Mouse (Mus musculus): ENCODE data around the gene Pcyt2.

GRCm38 (mm10) chr11:120641255-120641654 is 23.5 kb upstream of the Pcyt2 start:
- TF ChIP-seq USF1 (IDR thresholded peaks at IDR 0.05; ENCODE audit: low read depth) (no peak), MAX (IDR thresholded peaks at IDR 0.05; ENCODE audit: low read depth) (no peak), POLR2A (IDR thresholded peaks at IDR 0.05; ENCODE audit: insufficient read length, low read depth) (no peak), TCF12 (IDR thresholded peaks at IDR 0.05; ENCODE audit: insufficient read depth, poor library complexity, severe bottlenecking) (no peak), SRF (IDR thresholded peaks at IDR 0.05; ENCODE audit: control insufficient read depth, insufficient read length, low read depth) (no peak), E2F4 (IDR thresholded peaks at IDR 0.05; ENCODE audit: insufficient read depth) (no peak), POLR2AphosphoS2 (IDR thresholded peaks at IDR 0.05; ENCODE audit: insufficient read length, low read depth) (no peak), MYOG (IDR thresholded peaks at IDR 0.05; ENCODE audit: control insufficient read depth in 1 of 3, insufficient read depth in 1 of 3, insufficient read length in 2 of 3, low read depth in 2 of 3) (no peak), MYOD1 (IDR thresholded peaks at IDR 0.05; ENCODE audit: control insufficient read depth in 1 of 3, insufficient read length in 2 of 3, low read depth in 2 of 3) (no peak), CEBPB (IDR thresholded peaks at IDR 0.05; ENCODE audit: insufficient read depth, poor library complexity, severe bottlenecking) (no peak), REST (IDR thresholded peaks at IDR 0.05; ENCODE audit: insufficient read depth, insufficient read length) (no peak)
